In genomic region chr10:110989729-110990128, GRCm38 (mm10) we compare ENCODE assay signal across 9 mouse cellular contexts. TPM values are rescaled to one million over a fixed set of nuclear protein-coding genes. Genes with fewer than 3 reads are reported as not detected.
DNase-seq lines count a peak whose midpoint lies in the region; ATAC-seq lines count a peak whose summit lies in the region.
"Had no signal": no experiment of that assay in that cellular context is flagged by ENCODE, and none has a peak within 500 bp of the region (broad histone marks: within the 10 kb centered on the region; RNA-seq: fewer than 3 reads in every experiment).

No protein-coding gene starts in this region.

- peak; percentile 39 for DNase-seq in embryonic facial prominence, embryonic 11.5 days (ENCODE audit: low spot score)
- no peak for DNase-seq in embryonic facial prominence, embryonic 10.5 days (ENCODE audit: low spot score)
- no peak for DNase-seq in limb, embryonic 10.5 days (ENCODE audit: low spot score)
- peak; percentile 38 for DNase-seq in T-cell, adult 2 months (ENCODE audit: low spot score)
- no peak for DNase-seq in right cerebral cortex, postnatal 14 days
- DNase-seq in adrenal gland, postnatal 10 days: no peak

- H3K27me3 ChIP-seq in embryonic facial prominence, embryonic 11.5 days (ENCODE audit: control insufficient read depth, insufficient read depth, low read length): no peaks in the 10 kb centered on the region
- no peaks in the 10 kb centered on the region for H3K27me3 ChIP-seq in embryonic facial prominence, embryonic 10.5 days (replicated peaks; ENCODE audit: low read depth, poor library complexity, severe bottlenecking)
- H3K27me3 ChIP-seq in limb, embryonic 12.5 days: no peaks in the 10 kb centered on the region
- no peaks in the 10 kb centered on the region for H3K27me3 ChIP-seq in limb, embryonic 10.5 days (ENCODE audit: low read depth, poor library complexity, severe bottlenecking)
- H3K27me3 ChIP-seq: stomach, embryonic 15.5 days had no signal

- no peaks in the 10 kb centered on the region for H3K9me3 ChIP-seq in embryonic facial prominence, embryonic 11.5 days (replicated peaks; ENCODE audit: control insufficient read depth, low read length)
- H3K9me3 ChIP-seq in embryonic facial prominence, embryonic 10.5 days: no peaks in the 10 kb centered on the region
- H3K9me3 ChIP-seq in limb, embryonic 12.5 days: no peaks in the 10 kb centered on the region
- H3K9me3 ChIP-seq in limb, embryonic 10.5 days (replicated peaks): no peaks in the 10 kb centered on the region
- H3K9me3 ChIP-seq: stomach, embryonic 15.5 days had no signal

- H3K36me3 ChIP-seq in embryonic facial prominence, embryonic 11.5 days (replicated peaks; ENCODE audit: control insufficient read depth, insufficient read depth, low read depth, low read length): no peaks in the 10 kb centered on the region
- H3K36me3 ChIP-seq in embryonic facial prominence, embryonic 10.5 days (replicated peaks): peaks cover 6% of the 10 kb centered on the region
- H3K36me3 ChIP-seq in limb, embryonic 12.5 days: no peaks in the 10 kb centered on the region
- 0 out of 2 replicates have a peak, but pooled peaks cover 4% of the 10 kb centered on the region for H3K36me3 ChIP-seq in limb, embryonic 10.5 days
- H3K36me3 ChIP-seq: stomach, embryonic 15.5 days had no signal

- H3K27ac ChIP-seq in embryonic facial prominence, embryonic 11.5 days (replicated peaks; ENCODE audit: low read depth, low read length): no peak overlapping the region
- no peak overlapping the region for H3K27ac ChIP-seq in embryonic facial prominence, embryonic 10.5 days (replicated peaks)
- H3K27ac ChIP-seq in limb, embryonic 12.5 days: 0 out of 2 replicates have a peak overlapping the region, but pooled peaks have one; percentile 13
- no peak overlapping the region for H3K27ac ChIP-seq in limb, embryonic 10.5 days
- H3K27ac ChIP-seq: stomach, embryonic 15.5 days had no signal

- no peak overlapping the region for H3K4me2 ChIP-seq in embryonic facial prominence, embryonic 11.5 days (ENCODE audit: low read depth, low read length)
- no peak overlapping the region for H3K4me2 ChIP-seq in limb, embryonic 12.5 days
- H3K4me2 ChIP-seq: stomach, embryonic 15.5 days had no signal

- 69% methylated on average over 2 of the region's 2 CpGs for WGBS in embryonic facial prominence, embryonic 11.5 days
- WGBS in embryonic facial prominence, embryonic 10.5 days: 79% methylated on average over 2 of the region's 2 CpGs
- 66% methylated on average over 2 of the region's 2 CpGs for WGBS in limb, embryonic 12.5 days
- 67% methylated on average over 2 of the region's 2 CpGs for WGBS in limb, embryonic 10.5 days

- H3K4me3 ChIP-seq in embryonic facial prominence, embryonic 11.5 days (ENCODE audit: low read depth, low read length): no peak overlapping the region
- no peak overlapping the region for H3K4me3 ChIP-seq in embryonic facial prominence, embryonic 10.5 days
- no peak overlapping the region for H3K4me3 ChIP-seq in limb, embryonic 12.5 days (replicated peaks)
- H3K4me3 ChIP-seq in limb, embryonic 10.5 days: no peak overlapping the region
- H3K4me3 ChIP-seq: stomach, embryonic 15.5 days had no signal

- H3K9ac ChIP-seq in embryonic facial prominence, embryonic 11.5 days (replicated peaks; ENCODE audit: low read length): no peak overlapping the region
- no peak overlapping the region for H3K9ac ChIP-seq in limb, embryonic 12.5 days (replicated peaks)
- H3K9ac ChIP-seq: stomach, embryonic 15.5 days had no signal

- ATAC-seq in embryonic facial prominence, embryonic 11.5 days (replicated peaks; ENCODE audit: insufficient number of reproducible peaks, low FRiP score, low TSS enrichment, low read depth): no peak
- no peak for ATAC-seq in limb, embryonic 12.5 days (ENCODE audit: insufficient number of reproducible peaks, insufficient read depth, low FRiP score, low TSS enrichment, low read depth)
- ATAC-seq in megakaryocyte, adult 5-6 weeks (ENCODE audit: poor library complexity, severe bottlenecking): peak; percentile 55

- H3K4me1 ChIP-seq in embryonic facial prominence, embryonic 11.5 days (ENCODE audit: control insufficient read depth, insufficient read depth, low read length): no peaks in the 10 kb centered on the region
- peaks cover 17% of the 10 kb centered on the region for H3K4me1 ChIP-seq in embryonic facial prominence, embryonic 10.5 days
- H3K4me1 ChIP-seq in limb, embryonic 12.5 days (replicated peaks): peaks cover 10% of the 10 kb centered on the region
- H3K4me1 ChIP-seq in limb, embryonic 10.5 days: peaks cover 8% of the 10 kb centered on the region; the same call in 1 of the 2 replicates
- H3K4me1 ChIP-seq: stomach, embryonic 15.5 days had no signal

RNA-seq across cellular contexts. Expression of gene Zdhhc17, which starts 20.2 kb away (rescaled TPM):
- polyA plus RNA-seq in embryonic facial prominence, embryonic 11.5 days (2014; fragmentation: Nextera tagmentation; extraction: Ambion mirVana): 23.2 and 25.5 TPM in 2 replicates
- polyA plus RNA-seq in embryonic facial prominence, embryonic 10.5 days (2016; fragmentation: Nextera tagmentation; extraction: Ambion mirVana): 28.1 and 29.3 TPM in 2 replicates
- polyA plus RNA-seq in limb, embryonic 12.5 days (2016; fragmentation: Nextera tagmentation; extraction: Ambion mirVana): 32.6 and 34.9 TPM in 2 replicates
- 21.9 and 26.4 TPM in 2 replicates for polyA plus RNA-seq in limb, embryonic 10.5 days (2016; fragmentation: Nextera tagmentation; extraction: Ambion mirVana)
- 9.5 and 10.0 TPM in 2 replicates for total RNA-seq in megakaryocyte, adult 5-6 weeks (2015)
- total RNA-seq in megakaryocyte, adult 5-6 weeks (2017): 9.7 and 14.6 TPM in 2 replicates
- 10 to 100 TPM; 29.7 to 37.4 TPM for total RNA-seq in adrenal gland, postnatal 10 days (2021)

Comparison
In these comparisons a context has a peak if more than half of its experiments do, and no peak if none do; other contexts are left out.
1. DNase-seq: peak in embryonic facial prominence, embryonic 11.5 days (single experiment) and T-cell, adult 2 months (single experiment); none in embryonic facial prominence, embryonic 10.5 days (single experiment), limb, embryonic 10.5 days (single experiment), right cerebral cortex, postnatal 14 days (single experiment) and adrenal gland, postnatal 10 days (single experiment).